Mouse (Mus musculus) neural tube, embryonic 13.5 days (tissue): Measurements from ENCODE around the gene Aup1. TPM values are rescaled to one million over a fixed set of nuclear protein-coding genes. Genes with fewer than 3 reads are reported as not detected.

ENCODE experiments used
- ATAC-seq: fragments of 200-750 bp; cut with Nextera tagmentation; 2 replicates; pipeline ENCODE4 v1.8.0; 2017; ENCODE audit warnings: low read depth, mild to moderate bottlenecking, moderate TSS enrichment, moderate library complexity
- H3K27ac ChIP-seq: fragments of 300-500 bp; sonication (generic); replicated peaks from 2 replicates; pipeline ENCODE4 v1.5.1; 2015; ENCODE audit warnings: moderate library complexity, mild to moderate bottlenecking, inconsistent platforms
- H3K27me3 ChIP-seq: fragments of 300-500 bp; sonication (generic); 2 replicates; pipeline ENCODE4 v1.6.1; 2015; ENCODE audit warnings: mild to moderate bottlenecking, inconsistent platforms
- H3K36me3 ChIP-seq: fragments of 300-500 bp; sonication (generic); 2 replicates; pipeline ENCODE4 v1.6.1; 2015; ENCODE audit warnings: mild to moderate bottlenecking, inconsistent platforms
- H3K4me1 ChIP-seq: fragments of 300-500 bp; sonication (generic); replicated peaks from 2 replicates; pipeline ENCODE4 v1.6.1; 2015; ENCODE audit warnings: inconsistent platforms
- H3K4me2 ChIP-seq: fragments of 300-500 bp; sonication (generic); 2 replicates; pipeline ENCODE4 v1.6.1; 2015; ENCODE audit warnings: inconsistent platforms, mild to moderate bottlenecking, moderate library complexity
- H3K4me3 ChIP-seq: fragments of 300-500 bp; sonication (generic); 2 replicates; pipeline ENCODE4 v1.5.1; 2015; ENCODE audit warnings: mild to moderate bottlenecking, inconsistent platforms
- H3K9ac ChIP-seq: fragments of 300-500 bp; sonication (generic); 2 replicates; pipeline ENCODE4 v1.6.1; 2015; ENCODE audit warnings: moderate library complexity, mild to moderate bottlenecking, inconsistent platforms
- H3K9me3 ChIP-seq: fragments of 300-500 bp; sonication (generic); 2 replicates; pipeline ENCODE4 v1.6.1; 2016; ENCODE audit warnings: inconsistent platforms
- WGBS: fragments of 180-500 bp; shearing (Covaris S2); methylation state at CpG from one replicate; pipeline ENCODE4 v1.1.7; 2015; 5-methylcytosine and 5-hydroxymethylcytosine counted together
- microRNA counts: library from miRNA; unstranded; fragments of <30 nt; microRNA quantifications from one replicate; lab custom pipeline; 2016
- microRNA-seq: library from miRNA; unstranded; fragments of <30 nt; microRNA quantifications from one replicate; pipeline ENCODE4, GENCODE M21; 2016
- polyA plus RNA-seq: library from polyadenylated mRNA; unstranded; fragments of >200 nt; fragmentation: Nextera tagmentation; extraction: Ambion mirVana; gene quantifications from 2 replicates; pipeline ENCODE4 v1.2.1, GENCODE M21; 2015

The Aup1 gene
- polyA plus RNA-seq, 1 experiment from 2014 or later, result 169 TPM

DNA sequence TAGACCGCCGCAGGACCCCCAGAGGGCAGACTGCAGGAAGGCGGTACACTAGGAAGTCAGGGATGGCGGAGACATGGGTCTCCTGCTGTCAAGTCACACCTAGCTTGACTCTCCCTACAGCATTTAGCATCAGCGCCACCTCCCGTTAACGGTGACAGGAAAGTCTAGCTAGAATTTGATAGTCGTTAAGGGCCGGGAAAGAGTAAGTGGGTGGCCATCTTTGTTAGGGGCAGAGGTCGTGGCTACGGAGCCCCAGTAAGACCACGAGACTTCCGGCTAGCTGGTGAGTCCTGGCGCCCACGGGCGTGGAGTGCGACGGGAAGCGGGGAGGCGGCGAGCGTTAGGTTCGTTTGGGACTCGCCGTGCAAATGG, 47.0 kb downstream of the Aup1 start, which contains the start of the genes Ccdc142 and Gm42688:
Gene Ccdc142 (plus strand): TSS at position 286 of the 372 bp plus-strand sequence.
Gene Gm42688 (plus strand): TSS at position 302 of the 372 bp plus-strand sequence.
- H3K36me3 ChIP-seq, result 0 out of 2 replicates have a peak, but pooled peaks cover 6% of the 10 kb centered on the region
- 0 out of 2 replicates have a peak, but pooled peaks cover 11% of the 10 kb centered on the region for H3K27me3 ChIP-seq
- WGBS, result 0% methylated on average over 25 of the region's 25 CpGs
- no peaks in the 10 kb centered on the region for H3K9me3 ChIP-seq
- H3K4me3 ChIP-seq, result peak within 1 kb of the TSS; percentile 79
- peak within 1 kb of the TSS; percentile 99 for H3K4me2 ChIP-seq
- peak within 1 kb of the TSS; percentile 92 for H3K27ac ChIP-seq
- H3K4me1 ChIP-seq, result peaks cover 24% of the 10 kb centered on the region
- peak within 1 kb of the TSS; percentile 91 for H3K9ac ChIP-seq
- peak; percentile 87 for ATAC-seq

DNA sequence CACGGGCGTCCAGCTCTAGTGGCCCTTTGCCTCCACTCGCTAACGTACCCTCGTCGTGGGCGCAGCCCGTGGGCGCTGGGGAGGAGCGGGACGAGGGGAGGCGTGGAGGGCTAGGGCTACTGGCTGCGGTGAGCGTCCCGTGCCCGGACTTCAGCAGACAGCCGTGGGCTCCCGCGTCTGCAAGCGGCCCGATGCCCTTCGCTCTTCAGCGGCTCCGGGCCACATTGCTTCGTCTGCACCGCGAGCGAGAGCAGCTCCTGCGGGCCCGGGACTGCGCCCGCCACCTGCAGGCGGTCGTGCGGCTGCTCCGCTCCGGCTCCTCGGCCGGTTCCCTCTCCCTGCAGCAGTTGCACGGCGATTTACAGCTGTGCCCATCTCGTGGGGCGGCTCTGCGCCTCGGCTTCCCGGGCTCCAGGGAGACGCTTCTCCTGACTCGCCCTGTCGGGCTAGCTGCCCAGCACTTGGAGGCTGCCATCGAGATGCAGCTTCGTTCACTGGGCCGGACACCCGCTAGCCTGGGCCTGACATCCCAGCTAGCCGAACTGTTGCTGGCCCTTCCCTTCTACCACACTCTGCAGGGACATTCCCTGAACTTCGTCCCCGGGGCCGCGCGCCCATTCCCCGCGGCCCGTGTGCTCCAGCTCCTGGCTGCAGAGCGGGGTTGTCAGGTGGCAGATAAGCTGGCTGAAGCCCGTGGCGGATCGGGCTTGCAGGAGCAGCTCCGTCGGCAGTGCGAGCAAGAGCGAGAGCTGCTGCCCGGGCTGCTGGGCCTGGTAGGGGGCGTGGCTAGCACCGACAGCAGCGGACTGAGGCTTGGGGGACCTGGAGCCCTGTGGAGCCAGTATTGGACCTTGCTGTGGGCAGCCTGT, 47.6 kb downstream of the Aup1 start:
- H3K4me2 ChIP-seq, result peak overlapping the region; percentile 99

DNA sequence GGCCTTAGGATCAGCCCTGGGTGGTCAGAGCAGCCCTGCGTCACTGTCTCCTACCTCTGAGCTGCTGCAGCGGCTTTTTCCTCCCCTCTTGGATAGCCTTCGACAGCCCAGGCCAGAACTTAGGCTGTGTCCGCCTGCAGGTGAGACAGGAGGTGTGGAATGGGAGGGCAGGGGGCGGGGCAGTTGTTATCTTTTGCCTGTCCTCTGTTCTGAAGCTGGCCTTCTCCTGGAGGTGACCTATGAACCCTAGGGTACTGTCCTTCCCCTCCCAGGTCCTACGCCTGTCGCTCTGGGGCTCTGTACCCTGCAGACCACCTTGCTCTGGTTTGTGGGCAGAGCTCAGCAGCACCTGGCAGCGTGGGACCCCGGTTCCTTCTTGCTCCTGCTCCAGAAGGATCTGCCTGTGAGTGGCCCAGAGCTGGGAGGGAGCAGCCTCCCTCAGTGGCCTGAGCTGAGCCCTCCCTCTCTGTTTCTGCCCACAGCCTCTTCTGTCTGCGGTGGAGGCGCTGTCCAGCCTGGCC, 48.9 kb downstream of the Aup1 start:
- Histone ChIP-seq H3K9ac (peak overlapping the region; percentile 91), H3K4me2 (peak overlapping the region; percentile 99), H3K27me3 (0 out of 2 replicates have a peak, but pooled peaks cover 11% of the 10 kb centered on the region), H3K9me3 (no peaks in the 10 kb centered on the region), H3K36me3 (peaks cover 11% of the 10 kb centered on the region; the same call in 1 of the 2 replicates), H3K4me3 (peak overlapping the region; percentile 79), H3K27ac (no peak overlapping the region), H3K4me1 (peaks cover 30% of the 10 kb centered on the region)
- WGBS, result 50% methylated on average over 11 of the region's 11 CpGs
- no peak for ATAC-seq

More for the DNA sequence above, 47.6 kb downstream of the Aup1 start:
- WGBS, result under 1% methylated on average over 74 of the region's 74 CpGs
- Histone ChIP-seq H3K9me3 (no peaks in the 10 kb centered on the region), H3K4me3 (peak overlapping the region; percentile 79), H3K27ac (peak overlapping the region; percentile 92), H3K4me1 (peaks cover 24% of the 10 kb centered on the region), H3K36me3 (peaks cover 6% of the 10 kb centered on the region; the same call in 1 of the 2 replicates), H3K27me3 (0 out of 2 replicates have a peak, but pooled peaks cover 11% of the 10 kb centered on the region), H3K9ac (peak overlapping the region; percentile 91)
- peak; percentile 87 for ATAC-seq

DNA sequence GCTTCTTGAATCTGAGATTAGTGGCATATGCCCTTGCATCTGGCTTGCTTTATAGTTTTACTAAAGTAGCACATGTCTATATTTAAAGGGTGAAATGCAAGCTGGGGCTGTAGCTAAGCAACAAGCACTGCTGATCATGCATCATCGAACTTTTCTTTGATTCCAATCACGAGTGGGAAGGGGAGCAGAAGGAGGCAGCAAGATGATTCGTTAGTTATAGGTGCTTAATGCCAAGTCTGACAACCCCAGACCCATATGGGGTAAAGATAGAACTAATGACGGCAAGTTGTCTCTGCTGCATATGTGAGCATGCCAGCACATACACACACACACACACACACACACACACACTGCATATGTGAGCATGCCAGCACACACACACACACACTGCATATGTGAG, 49.8 kb downstream of the Aup1 start:
- Histone ChIP-seq H3K9me3 (no peaks in the 10 kb centered on the region), H3K4me3 (no peak overlapping the region), H3K36me3 (peaks cover 11% of the 10 kb centered on the region; the same call in 1 of the 2 replicates), H3K4me1 (peaks cover 35% of the 10 kb centered on the region), H3K27me3 (0 out of 2 replicates have a peak, but pooled peaks cover 7% of the 10 kb centered on the region), H3K27ac (no peak overlapping the region), H3K9ac (no peak overlapping the region), H3K4me2 (no peak overlapping the region)
- 74% methylated on average over 4 of the region's 4 CpGs for WGBS
- ATAC-seq, result no peak

MicroRNAs encoded within 50 kb of the gene (microRNA counts, 519-probe panel; counts per million panel counts)
- not detected for microRNA mmu-miR-3470a+mmu-miR-3470b (lab: Ali Mortazavi, UCI)

Small RNAs within 50 kb of the gene (microRNA-seq; reads per million reads assigned to microRNA genes)
- gene Mir3470a, result not detected
- not detected for gene Mir7040

Other genes starting within 250 kb of the Aup1 start
- gene Sema4f, start 114.8 kb upstream of the Aup1 start, polyA plus RNA-seq, result 20.5 and 22.3 TPM in 2 replicates
- gene M1ap, start 107.6 kb upstream of the Aup1 start, polyA plus RNA-seq, result not detected in 2 replicates
- gene Dok1, start 21.1 kb upstream of the Aup1 start, polyA plus RNA-seq, result 3.6 and 6.1 TPM in 2 replicates
- 7.9 and 10.4 TPM in 2 replicates for gene Loxl3, start 20.3 kb upstream of the Aup1 start, polyA plus RNA-seq
- gene Htra2, start 752 bp downstream of the Aup1 start, polyA plus RNA-seq, result 70.1 and 72.8 TPM in 2 replicates
- 0.77 and 1.0 TPM in 2 replicates for gene Dqx1, start 3.3 kb downstream of the Aup1 start, polyA plus RNA-seq
- gene Tlx2, start 15.8 kb downstream of the Aup1 start, polyA plus RNA-seq, result 13.3 and 16.1 TPM in 2 replicates
- 55.2 and 55.4 TPM in 2 replicates for gene Pcgf1, start 23.3 kb downstream of the Aup1 start, polyA plus RNA-seq
- not detected in 2 replicates for gene Lbx2, start 31.8 kb downstream of the Aup1 start, polyA plus RNA-seq
- 3.2 and 4.9 TPM in 2 replicates for gene Ccdc142, start 47.1 kb downstream of the Aup1 start, polyA plus RNA-seq
- 4.5 and 5.2 TPM in 2 replicates for gene Gm42688, start 47.1 kb downstream of the Aup1 start, polyA plus RNA-seq
- gene Mrpl53, start 54.5 kb downstream of the Aup1 start, polyA plus RNA-seq, result 133 TPM in 2 replicates
- 26.8 and 29.1 TPM in 2 replicates for gene Mogs, start 61.0 kb downstream of the Aup1 start, polyA plus RNA-seq
- gene Wbp1, start 67.0 kb downstream of the Aup1 start, polyA plus RNA-seq, result 202 and 228 TPM in 2 replicates
- gene Ino80b, start 70.9 kb downstream of the Aup1 start, polyA plus RNA-seq, result 11.4 and 13.0 TPM in 2 replicates
- gene Rtkn, start 80.9 kb downstream of the Aup1 start, polyA plus RNA-seq, result 18.9 and 20.7 TPM in 2 replicates
- gene Wdr54, start 101.9 kb downstream of the Aup1 start, polyA plus RNA-seq, result 14.9 and 16.0 TPM in 2 replicates
- gene 1700003E16Rik, start 101.9 kb downstream of the Aup1 start, polyA plus RNA-seq, result 2.1 and 3.3 TPM in 2 replicates
- gene Dctn1, start 111.4 kb downstream of the Aup1 start, polyA plus RNA-seq, result 165 and 176 TPM in 2 replicates
- 0.17 and 0.56 TPM in 2 replicates for gene Slc4a5, start 165.3 kb downstream of the Aup1 start, polyA plus RNA-seq